Mouse (Mus musculus) liver, postnatal 0 days (tissue): Measurements from ENCODE around the gene Ephx1. TPM values are rescaled to one million over a fixed set of nuclear protein-coding genes. Genes with fewer than 3 reads are reported as not detected.
"Not testable (repeated sequence)": the region's sequence is repeated elsewhere in the genome, so short reads cannot be mapped to it uniquely, and the experiment has no call there.

Experiments
- ATAC-seq: fragments of 200-750 bp; cut with Nextera tagmentation; 2 replicates; pipeline ENCODE4 v1.8.0; 2017; ENCODE audit warnings: mild to moderate bottlenecking, moderate library complexity
- DNase-seq: peaks from one replicate; pipeline ENCODE4 v3.0.0-alpha.2; 2016
- H3K27ac ChIP-seq: fragments of 300-500 bp; sonication (generic); 2 replicates; pipeline ENCODE4 v1.5.1; 2014; ENCODE audit warnings: antibody characterized with exemption, moderate library complexity, mild to moderate bottlenecking, low read depth
- H3K27me3 ChIP-seq: fragments of 300-500 bp; sonication (generic); 2 replicates; pipeline ENCODE4 v1.6.1; 2014; ENCODE audit warnings: low read length, control low read depth, mixed read lengths; ENCODE audit not compliant: insufficient read depth
- H3K36me3 ChIP-seq: fragments of 300-500 bp; sonication (generic); replicated peaks from 2 replicates; pipeline ENCODE4 v1.6.1; 2014; ENCODE audit warnings: mild to moderate bottlenecking, control low read depth, low read length, moderate library complexity, mixed read lengths; ENCODE audit not compliant: insufficient read depth
- H3K4me1 ChIP-seq: fragments of 300-500 bp; sonication (generic); 2 replicates; pipeline ENCODE4 v1.6.1; 2014; ENCODE audit warnings: antibody characterized with exemption, mild to moderate bottlenecking, control low read depth; ENCODE audit not compliant: insufficient read depth
- H3K4me2 ChIP-seq: fragments of 300-500 bp; sonication (generic); 2 replicates; pipeline ENCODE4 v1.6.1; 2014; ENCODE audit warnings: low read depth, mild to moderate bottlenecking, low read length, moderate library complexity, mixed read lengths
- H3K4me3 ChIP-seq: fragments of 300-500 bp; sonication (generic); 2 replicates; pipeline ENCODE4 v1.5.1; 2014; ENCODE audit warnings: low read depth, low read length
- H3K9ac ChIP-seq: fragments of 300-500 bp; sonication (generic); replicated peaks from 2 replicates; pipeline ENCODE4 v1.6.1; 2014; ENCODE audit warnings: mild to moderate bottlenecking, moderate library complexity
- H3K9me3 ChIP-seq: fragments of 300-500 bp; sonication (generic); 2 replicates; pipeline ENCODE4 v1.6.1; 2016; ENCODE audit warnings: mild to moderate bottlenecking, control low read depth, low read length, mixed read lengths
- CTCF ChIP-seq: sonication (generic); IDR thresholded peaks from 2 replicates; pipeline ENCODE4 v1.5.1; 2016; ENCODE audit warnings: antibody characterized with exemption, low read depth
- EP300 ChIP-seq: IDR thresholded peaks from 2 replicates; pipeline ENCODE4 v1.6.1; 2016; ENCODE audit warnings: antibody characterized with exemption, low read depth, mild to moderate bottlenecking
- WGBS: fragments of 180-500 bp; shearing (Covaris S2); extraction: QIAGEN DNeasy Blood & Tissue Kit; methylation state at CpG from one replicate; pipeline ENCODE4 v1.1.7; 2014; ENCODE audit not compliant: insufficient replicate concordance; 5-methylcytosine and 5-hydroxymethylcytosine counted together
- polyA plus RNA-seq: library from polyadenylated mRNA; unstranded; fragments of >200 nt; fragmentation: Nextera tagmentation; extraction: Ambion mirVana; gene quantifications from 2 replicates; pipeline ENCODE4 v1.2.1, GENCODE M21; 2015

Ephx1 gene
- polyA plus RNA-seq, 1 experiment from 2014 or later, result 83.5 TPM

GRCm38 (mm10) chr1:181001621-181002020 is 19.1 kb downstream of the Ephx1 start:
- no peaks in the 10 kb centered on the region for H3K27me3 ChIP-seq
- TF ChIP-seq CTCF, result no peak
- H3K4me3 ChIP-seq, result no peak overlapping the region
- 81% methylated on average over 3 of the region's 3 CpGs for WGBS
- DNase-seq (no peak), ATAC-seq (no peak)
- peaks cover 9% of the 10 kb centered on the region for H3K4me1 ChIP-seq
- H3K27ac ChIP-seq, result no peak overlapping the region
- H3K9me3 ChIP-seq, result no peaks in the 10 kb centered on the region
- H3K4me2 ChIP-seq, result no peak overlapping the region
- H3K9ac ChIP-seq, result no peak overlapping the region
- H3K36me3 ChIP-seq, result 0 out of 2 replicates have a peak, but pooled peaks cover 2% of the 10 kb centered on the region

- TF ChIP-seq CTCF, result no peak
- TF ChIP-seq EP300, result no peak
- 72% methylated on average over 3 of the region's 3 CpGs for WGBS
- H3K9me3 ChIP-seq, result no peaks in the 10 kb centered on the region
- no peak overlapping the region for H3K4me2 ChIP-seq
- no peak overlapping the region for H3K27ac ChIP-seq
- no peak overlapping the region for H3K4me3 ChIP-seq
- DNase-seq (no peak), ATAC-seq (no peak)
- no peak overlapping the region for H3K9ac ChIP-seq
- H3K4me1 ChIP-seq, result peaks cover 9% of the 10 kb centered on the region
- no peaks in the 10 kb centered on the region for H3K27me3 ChIP-seq
- 0 out of 2 replicates have a peak, but pooled peaks cover 2% of the 10 kb centered on the region for H3K36me3 ChIP-seq
These were observed 19.5 kb downstream of the Ephx1 start for GRCm38 (mm10) chr1:181001217-181001616.

GRCm38 (mm10) chr1:181000501-181001092 is 20.1 kb downstream of the Ephx1 start:
- DNase-seq (peak; percentile 52), ATAC-seq (peak; percentile 74)
- H3K4me2 ChIP-seq, result no peak overlapping the region
- no peaks in the 10 kb centered on the region for H3K27me3 ChIP-seq
- H3K27ac ChIP-seq, result no peak overlapping the region
- H3K4me3 ChIP-seq, result no peak overlapping the region
- TF ChIP-seq EP300 (no peak), CTCF (no peak)
- WGBS, result 50% methylated on average over 10 of the region's 10 CpGs
- peaks cover 5% of the 10 kb centered on the region for H3K4me1 ChIP-seq
- H3K9me3 ChIP-seq, result no peaks in the 10 kb centered on the region
- 0 out of 2 replicates have a peak, but pooled peaks cover 2% of the 10 kb centered on the region for H3K36me3 ChIP-seq
- no peak overlapping the region for H3K9ac ChIP-seq

GRCm38 (mm10) chr1:180992142-180992541 is 28.6 kb downstream of the Ephx1 start:
- no peaks in the 10 kb centered on the region for H3K27me3 ChIP-seq
- TF ChIP-seq CTCF (peak; percentile 84), EP300 (no peak)
- H3K27ac ChIP-seq, result no peak overlapping the region
- WGBS, result 39% methylated on average over 3 of the region's 3 CpGs
- no peaks in the 10 kb centered on the region for H3K9me3 ChIP-seq
- H3K9ac ChIP-seq, result no peak overlapping the region
- H3K36me3 ChIP-seq, result peaks cover 10% of the 10 kb centered on the region; the same call in 1 of the 2 replicates
- ATAC-seq, result 0 out of 2 replicates have a peak, but pooled peaks have one; percentile 40
- H3K4me3 ChIP-seq, result no peak overlapping the region
- H3K4me1 ChIP-seq, result no peaks in the 10 kb centered on the region
- H3K4me2 ChIP-seq, result no peak overlapping the region
- DNase-seq, result no peak

GRCm38 (mm10) chr1:180990671-180991070 is 30.0 kb downstream of the Ephx1 start:
- Histone ChIP-seq H3K4me3 (no peak overlapping the region), H3K27ac (no peak overlapping the region), H3K4me1 (no peaks in the 10 kb centered on the region), H3K36me3 (peaks cover 10% of the 10 kb centered on the region; the same call in 1 of the 2 replicates), H3K27me3 (no peaks in the 10 kb centered on the region), H3K9me3 (no peaks in the 10 kb centered on the region), H3K9ac (no peak overlapping the region), H3K4me2 (no peak overlapping the region)
- 41% methylated on average over 3 of the region's 3 CpGs for WGBS
- TF ChIP-seq CTCF (no peak), EP300 (no peak)
- no peak for DNase-seq
- ATAC-seq, result no peak

- Histone ChIP-seq H3K9ac (no peak overlapping the region), H3K36me3 (no peaks in the 10 kb centered on the region), H3K27me3 (no peaks in the 10 kb centered on the region), H3K27ac (no peak overlapping the region), H3K4me3 (no peak overlapping the region), H3K4me2 (no peak overlapping the region), H3K9me3 (no peaks in the 10 kb centered on the region), H3K4me1 (no peaks in the 10 kb centered on the region)
- peak; percentile 52 for ATAC-seq
- whole genome bisulfite sequencing, result 2% methylated on average over 9 of the region's 9 CpGs
- no peak for TF ChIP-seq EP300
- peak; percentile 98 for TF ChIP-seq CTCF
- DNase-seq, result peak; percentile 88
These were observed 32.9 kb downstream of the Ephx1 start for GRCm38 (mm10) chr1:180987759-180988158.

GRCm38 (mm10) chr1:180986701-180987100 is 34.0 kb downstream of the Ephx1 start:
- no peaks in the 10 kb centered on the region for H3K9me3 ChIP-seq
- TF ChIP-seq EP300, result no peak
- TF ChIP-seq CTCF, result peak; percentile 34; the same call in 1 of the 2 replicates
- DNase-seq (no peak), ATAC-seq (no peak)
- 90% methylated on average over 8 of the region's 8 CpGs for WGBS
- H3K27ac ChIP-seq, result no peak overlapping the region
- H3K27me3 ChIP-seq, result no peaks in the 10 kb centered on the region
- no peaks in the 10 kb centered on the region for H3K4me1 ChIP-seq
- H3K9ac ChIP-seq, result no peak overlapping the region
- H3K36me3 ChIP-seq, result no peaks in the 10 kb centered on the region
- no peak overlapping the region for H3K4me3 ChIP-seq
- no peak overlapping the region for H3K4me2 ChIP-seq

GRCm38 (mm10) chr1:180981298-180982046 is 39.2 kb downstream of the Ephx1 start:
- not testable (repeated sequence) for H3K36me3 ChIP-seq, DNase-seq, H3K4me1 ChIP-seq, H3K4me2 ChIP-seq, H3K27me3 ChIP-seq, H3K9me3 ChIP-seq, H3K9ac ChIP-seq, H3K4me3 ChIP-seq
- peak; percentile 96 for ATAC-seq
- 57% methylated on average over 7 of the region's 7 CpGs for WGBS
- peak overlapping the region; percentile 69; the same call in 1 of the 2 replicates for H3K27ac ChIP-seq
